Mouse (Mus musculus) heart, postnatal 0 days (tissue): ENCODE results near the gene Pigu.

Experiments used
- CTCF ChIP-seq: IDR thresholded peaks from 2 replicates; pipeline ENCODE4 v1.5.1; 2016; ENCODE audit warnings: antibody characterized with exemption, control low read depth, low read depth
- EP300 ChIP-seq: IDR thresholded peaks from 2 replicates; pipeline ENCODE4 v1.6.1; 2016; ENCODE audit warnings: antibody characterized with exemption, low read depth

- no peak for TF ChIP-seq CTCF
- TF ChIP-seq EP300 = no peak
These were observed 78.9 kb downstream of the Pigu start for GRCm38 (mm10) chr2:155278361-155278760.
